Mouse (Mus musculus) bone marrow, adult 2 months (tissue): ENCODE measurements around the gene Phldb2. TPM values are rescaled to one million over a fixed set of nuclear protein-coding genes. Genes with fewer than 3 reads are reported as not detected.

Experiments used
- H3K27ac ChIP-seq: fragments of 200-500 bp; 2 replicates; pipeline ENCODE4 v1.5.1; 2012; ENCODE audit warnings: low read depth, mild to moderate bottlenecking, control low read depth, inconsistent platforms, low read length; ENCODE audit not compliant: control insufficient read depth, poor library complexity, insufficient read depth
- H3K4me1 ChIP-seq: fragments of 200-500 bp; 2 replicates; pipeline ENCODE4 v1.6.1; 2011; ENCODE audit warnings: low read length; ENCODE audit not compliant: control insufficient read depth, insufficient read depth
- H3K4me3 ChIP-seq: fragments of 200-500 bp; replicated peaks from 2 replicates; pipeline ENCODE3; 2011; ENCODE audit warnings: mild to moderate bottlenecking, low read depth, low read length, control low read depth; ENCODE audit not compliant: control insufficient read depth
- CTCF ChIP-seq: fragments of 200-500 bp; IDR thresholded peaks from 2 replicates; pipeline ENCODE4 v1.5.1; 2011; ENCODE audit warnings: low read length, control low read depth; ENCODE audit not compliant: control insufficient read depth, insufficient read depth
- POLR2A ChIP-seq: fragments of 200-500 bp; IDR thresholded peaks from 2 replicates; pipeline ENCODE4 v1.6.1; 2011; ENCODE audit warnings: low read depth, mild to moderate bottlenecking, control low read depth, low read length, borderline replicate concordance; ENCODE audit not compliant: control insufficient read depth
- WGBS: fragments of 180-500 bp; shearing (Covaris S2); methylation state at CpG from one replicate; pipeline ENCODE4 v1.1.7; 2018; 5-methylcytosine and 5-hydroxymethylcytosine counted together
- polyA plus RNA-seq: library from polyadenylated mRNA; stranded (reverse); fragments of >200 nt; gene quantifications from 2 replicates; pipeline ENCODE4 v1.2.4, GENCODE M21; 2011; ENCODE audit warnings: low replicate concordance; ENCODE audit not compliant: missing spikeins, insufficient read depth, insufficient read length

The Phldb2 gene
- polyA plus RNA-seq, 1 experiment: 3.7 TPM

DNA sequence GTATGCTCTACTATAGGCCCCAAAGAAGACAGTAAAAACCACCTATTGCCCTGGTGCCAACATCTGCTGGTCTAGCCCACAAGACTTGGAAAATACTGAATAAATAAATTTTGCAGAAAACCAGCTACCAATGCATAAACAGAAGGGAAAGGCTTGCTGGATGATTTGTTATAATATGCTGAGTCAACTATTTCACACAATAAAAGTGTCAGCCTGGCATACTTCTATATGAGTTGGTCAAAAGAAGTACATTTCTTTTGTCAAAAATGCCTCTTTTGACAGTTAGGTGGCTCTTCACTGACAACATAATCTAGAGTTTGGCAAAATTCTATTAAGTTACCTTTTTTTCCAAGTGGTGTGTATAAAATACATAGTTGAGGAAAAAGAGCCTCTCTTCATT lies 141.6 kb downstream of the Phldb2 start:
- no peak for TF ChIP-seq POLR2A
- no peak for TF ChIP-seq CTCF
- Histone ChIP-seq H3K4me3 (no peak overlapping the region), H3K4me1 (no peaks in the 10 kb centered on the region), H3K27ac (no peak overlapping the region)

DNA sequence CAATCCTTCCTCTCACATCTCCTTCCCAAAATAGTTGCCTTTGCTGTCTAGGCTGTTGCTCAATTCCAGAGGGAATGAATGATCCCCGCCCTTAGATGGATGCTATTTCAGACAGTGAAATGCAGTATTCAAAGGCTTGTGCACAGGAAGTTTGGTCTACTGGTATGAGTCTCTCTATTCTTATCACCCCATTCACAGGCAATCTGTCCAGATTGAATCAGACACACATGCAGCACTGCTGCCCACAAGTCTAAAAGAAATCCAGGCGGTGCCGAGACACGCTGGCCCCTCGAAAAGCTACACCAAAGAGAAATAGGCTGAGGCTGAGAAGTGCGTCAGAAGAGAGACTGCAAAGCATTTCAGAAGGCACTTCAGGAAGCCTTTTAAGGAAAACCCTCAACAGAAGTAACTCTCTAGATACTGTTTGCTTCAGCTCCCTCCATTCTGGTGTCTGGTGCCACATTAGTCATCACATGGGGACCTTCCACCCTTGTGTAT lies 142.5 kb downstream of the Phldb2 start:
- H3K27ac ChIP-seq: no peak overlapping the region
- no peak overlapping the region for H3K4me3 ChIP-seq
- 58% methylated on average over 6 of the region's 6 CpGs for WGBS
- no peak for TF ChIP-seq CTCF
- TF ChIP-seq POLR2A: no peak
- H3K4me1 ChIP-seq: no peaks in the 10 kb centered on the region

DNA sequence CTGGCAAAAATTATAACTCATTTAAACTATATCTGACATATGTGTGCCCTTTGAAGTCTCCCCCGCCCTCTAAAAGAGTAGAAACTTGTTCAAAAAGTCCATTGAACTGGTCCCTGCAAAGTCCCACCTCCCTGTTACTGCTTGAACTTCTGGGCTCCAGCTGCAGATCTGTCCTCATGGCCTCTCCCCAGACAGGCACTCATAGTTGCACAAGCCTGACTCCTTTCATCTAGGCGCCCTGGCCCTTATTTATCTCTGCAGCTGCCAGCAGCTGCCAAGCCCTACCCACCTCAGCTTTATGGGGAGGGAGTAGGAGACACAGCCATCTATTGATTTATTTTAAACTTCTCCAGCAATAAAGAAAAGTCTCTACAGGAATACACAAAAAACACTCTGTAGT lies 143.2 kb downstream of the Phldb2 start:
- no peak overlapping the region for H3K27ac ChIP-seq
- no peaks in the 10 kb centered on the region for H3K4me1 ChIP-seq
- 64% methylated on average over 2 of the region's 2 CpGs for WGBS
- TF ChIP-seq POLR2A: no peak
- no peak for TF ChIP-seq CTCF
- no peak overlapping the region for H3K4me3 ChIP-seq

DNA sequence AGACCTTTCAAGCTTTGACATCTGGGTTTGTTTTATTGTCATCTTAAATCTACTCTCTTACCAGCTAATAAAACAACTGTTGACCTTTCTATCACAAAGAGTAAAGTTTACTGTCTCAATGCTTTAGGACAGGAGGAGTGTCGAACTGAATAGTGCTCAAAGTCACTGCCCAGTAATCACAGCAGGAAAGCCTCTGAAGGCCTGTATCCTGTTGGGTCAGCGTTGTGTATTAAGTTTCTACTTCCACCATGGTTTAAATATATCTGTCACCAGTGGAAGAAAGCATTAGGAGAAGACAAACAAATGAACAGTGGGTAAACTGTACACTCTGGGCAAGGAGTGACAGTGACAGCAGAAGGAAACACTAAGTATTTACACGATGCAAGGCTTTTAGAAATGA lies 148.7 kb downstream of the Phldb2 start:
- Histone ChIP-seq H3K4me3 (no peak overlapping the region), H3K4me1 (no peaks in the 10 kb centered on the region), H3K27ac (no peak overlapping the region)
- WGBS: 39% methylated on average over 3 of the region's 3 CpGs
- TF ChIP-seq POLR2A (no peak), CTCF (no peak)

DNA sequence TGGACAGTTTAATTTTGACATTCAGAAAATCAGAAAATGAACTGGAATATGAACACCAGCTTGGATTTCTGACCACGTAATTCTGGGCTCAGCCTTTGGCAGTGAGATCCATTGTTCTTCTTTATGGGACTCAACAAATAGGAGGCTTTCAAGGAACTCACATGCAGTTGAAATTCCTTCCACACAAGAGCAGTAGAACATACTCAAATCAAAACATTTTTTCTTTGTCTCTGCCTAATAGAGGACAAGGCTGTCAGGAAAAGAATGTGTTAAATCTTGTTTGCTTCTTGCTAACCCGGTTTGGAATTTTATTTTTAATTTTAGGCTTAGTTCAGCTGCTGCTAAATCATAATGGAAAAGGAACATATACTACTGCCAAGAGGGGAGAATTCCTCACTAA lies 153.0 kb downstream of the Phldb2 start:
- Histone ChIP-seq H3K4me1 (no peaks in the 10 kb centered on the region), H3K27ac (no peak overlapping the region), H3K4me3 (no peak overlapping the region)
- 69% methylated on average over 2 of the region's 2 CpGs for WGBS
- no peak for TF ChIP-seq POLR2A
- TF ChIP-seq CTCF: no peak

DNA sequence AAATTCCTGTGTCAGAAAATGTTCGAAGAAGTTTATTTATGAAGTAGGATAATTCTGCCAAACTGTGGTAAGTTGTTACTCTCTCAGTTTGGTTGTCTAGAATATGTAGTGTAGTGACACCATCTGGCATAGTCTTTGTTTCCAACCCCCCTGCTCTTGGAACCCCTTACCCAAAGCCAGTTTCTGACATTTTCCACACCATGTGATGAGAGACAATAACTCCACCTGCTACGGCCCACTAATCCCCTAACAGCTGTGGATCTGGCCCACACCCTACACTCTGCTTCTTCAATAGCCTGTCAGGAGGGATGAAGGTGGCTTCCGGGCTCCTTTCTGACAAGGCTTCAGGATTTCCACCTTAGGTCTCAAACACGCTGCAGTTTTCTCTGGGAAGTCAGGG lies 154.2 kb downstream of the Phldb2 start:
- Histone ChIP-seq H3K27ac (no peak overlapping the region), H3K4me3 (no peak overlapping the region), H3K4me1 (no peaks in the 10 kb centered on the region)
- WGBS: 80% methylated on average over 4 of the region's 4 CpGs
- TF ChIP-seq CTCF (no peak), POLR2A (no peak)

DNA sequence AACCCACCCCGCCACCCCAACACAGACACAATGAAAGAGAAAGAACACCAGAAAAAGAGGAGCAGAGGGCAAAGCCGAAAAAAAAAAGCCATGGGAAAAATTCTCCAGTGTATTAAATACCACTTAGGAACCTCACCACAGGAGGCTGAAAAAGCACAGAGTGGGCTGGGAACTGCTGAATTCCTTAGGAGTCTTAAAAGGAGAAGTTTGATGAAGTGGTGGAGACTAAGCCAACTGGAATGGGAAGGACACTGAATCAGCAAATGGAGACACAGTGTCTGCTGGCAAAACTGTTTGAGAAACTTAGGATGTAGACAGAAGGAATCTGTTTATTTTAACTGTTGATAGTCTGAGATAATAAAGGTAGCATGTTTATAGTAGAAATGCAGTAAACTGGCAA lies 154.8 kb downstream of the Phldb2 start:
- 81% methylated on average over 2 of the region's 2 CpGs for WGBS

DNA sequence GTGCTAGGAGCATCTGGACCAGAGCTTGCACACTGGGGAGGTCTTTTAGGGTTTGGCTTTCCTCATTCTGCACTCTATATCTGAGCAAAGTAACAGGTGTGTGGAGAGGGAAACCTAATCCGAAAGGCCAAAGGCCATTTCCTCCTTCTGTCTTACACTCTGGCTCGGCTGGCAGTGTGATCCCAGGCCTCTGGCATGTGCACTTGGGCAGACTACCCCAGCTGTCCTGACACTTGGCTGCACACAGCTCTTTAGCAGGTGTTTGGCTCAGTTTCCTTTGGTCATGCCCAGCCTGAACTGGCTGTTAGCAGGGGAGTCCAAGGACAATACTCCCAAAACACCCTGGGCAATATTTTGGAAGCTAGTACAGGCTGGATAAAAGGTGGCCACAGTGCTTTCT lies 156.6 kb downstream of the Phldb2 start:
- TF ChIP-seq POLR2A (no peak), CTCF (no peak)
- WGBS: 73% methylated on average over 2 of the region's 2 CpGs
- H3K4me3 ChIP-seq: no peak overlapping the region
- no peak overlapping the region for H3K27ac ChIP-seq
- H3K4me1 ChIP-seq: no peaks in the 10 kb centered on the region

More for the DNA sequence above, 154.8 kb downstream of the Phldb2 start:
- TF ChIP-seq POLR2A (no peak), CTCF (no peak)
- no peak overlapping the region for H3K4me3 ChIP-seq
- no peaks in the 10 kb centered on the region for H3K4me1 ChIP-seq
- H3K27ac ChIP-seq: no peak overlapping the region

DNA sequence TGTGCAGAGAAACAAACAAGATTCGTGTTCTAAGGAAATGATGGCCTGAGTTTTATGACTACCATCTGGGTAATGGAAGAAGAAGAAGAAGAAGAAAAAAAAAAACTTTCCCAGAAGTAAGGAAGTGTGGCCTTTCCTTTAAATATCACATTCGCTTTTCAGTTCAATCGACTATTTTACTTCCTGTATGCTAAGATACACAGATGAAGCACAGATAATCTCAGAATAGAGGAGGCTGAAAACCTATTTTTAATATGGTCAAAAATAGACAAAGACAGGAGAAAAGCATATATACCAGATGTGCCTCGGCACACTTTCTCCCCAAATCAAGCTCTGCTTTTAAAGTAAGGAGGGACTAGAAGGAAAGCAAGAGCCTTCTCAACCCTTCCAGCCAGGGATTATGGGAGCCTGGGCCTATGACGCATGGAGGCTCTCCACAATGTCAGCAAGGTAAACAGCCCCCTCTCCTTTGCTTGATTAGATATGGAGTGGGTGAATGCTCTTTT lies 158.2 kb downstream of the Phldb2 start:
- no peaks in the 10 kb centered on the region for H3K4me1 ChIP-seq
- no peak overlapping the region for H3K4me3 ChIP-seq
- 28% methylated on average over 5 of the region's 5 CpGs for whole genome bisulfite sequencing
- H3K27ac ChIP-seq: no peak overlapping the region
- TF ChIP-seq CTCF (no peak), POLR2A (no peak)
